Mouse (Mus musculus) lung, postnatal 36 days (tissue): ENCODE results near the gene Timp3.

Experiments used
- DNase-seq: peaks from one replicate; pipeline ENCODE4 v3.0.0; 2022; ENCODE audit warnings: mixed read lengths

The Timp3 gene

GRCm38 (mm10) chr10:86356819-86357563, 56.8 kb downstream of the Timp3 start:
- peak; percentile 70 for DNase-seq

GRCm38 (mm10) chr10:86358307-86358975, 58.3 kb downstream of the Timp3 start:
- DNase-seq: no peak

GRCm38 (mm10) chr10:86359208-86359607, 59.0 kb downstream of the Timp3 start:
- DNase-seq: peak; percentile 67

DNA sequence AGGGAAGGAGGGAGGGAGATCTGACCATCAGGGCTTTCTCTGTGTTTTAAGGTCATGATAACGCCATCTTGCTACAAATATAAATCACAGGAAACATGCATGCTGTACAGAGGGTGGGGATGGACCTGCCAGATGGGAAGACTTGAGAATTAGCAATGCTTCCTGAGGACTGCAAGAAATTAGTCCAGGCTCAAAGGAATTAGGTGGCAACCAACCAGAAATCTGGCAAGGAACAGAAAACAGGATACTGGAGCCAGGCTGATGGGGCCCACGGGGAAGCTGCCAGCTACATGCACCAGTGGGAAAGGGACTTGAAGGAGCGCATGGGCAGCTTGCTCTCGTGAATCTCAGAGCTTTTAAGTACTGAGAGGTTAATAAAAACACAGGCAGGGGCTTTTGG, 59.5 kb downstream of the Timp3 start:
- no peak for DNase-seq

GRCm38 (mm10) chr10:86363669-86364309, 63.6 kb downstream of the Timp3 start:
- no peak for DNase-seq

GRCm38 (mm10) chr10:86365632-86366092, 65.5 kb downstream of the Timp3 start:
- DNase-seq: peak; percentile 24

DNA sequence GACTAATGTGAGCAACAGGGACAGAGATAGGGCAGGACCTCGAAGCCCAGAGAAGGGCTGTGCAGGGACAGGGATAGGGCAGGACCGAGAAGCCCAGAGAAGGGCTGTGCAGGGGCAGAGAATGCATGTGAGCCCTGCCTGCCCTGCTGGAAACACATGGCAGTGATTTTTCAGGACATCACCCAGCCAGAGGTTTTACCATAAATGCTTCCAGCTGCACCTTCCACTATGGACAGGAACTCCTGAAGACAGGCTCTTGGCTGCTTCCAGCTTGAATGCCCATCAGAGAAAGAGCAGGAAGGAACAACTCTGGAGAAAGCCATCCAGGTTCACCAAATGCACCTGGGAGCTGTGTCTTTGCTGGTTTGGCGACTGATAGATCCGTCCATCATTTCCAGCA, 67.2 kb downstream of the Timp3 start:
- DNase-seq: no peak

DNA sequence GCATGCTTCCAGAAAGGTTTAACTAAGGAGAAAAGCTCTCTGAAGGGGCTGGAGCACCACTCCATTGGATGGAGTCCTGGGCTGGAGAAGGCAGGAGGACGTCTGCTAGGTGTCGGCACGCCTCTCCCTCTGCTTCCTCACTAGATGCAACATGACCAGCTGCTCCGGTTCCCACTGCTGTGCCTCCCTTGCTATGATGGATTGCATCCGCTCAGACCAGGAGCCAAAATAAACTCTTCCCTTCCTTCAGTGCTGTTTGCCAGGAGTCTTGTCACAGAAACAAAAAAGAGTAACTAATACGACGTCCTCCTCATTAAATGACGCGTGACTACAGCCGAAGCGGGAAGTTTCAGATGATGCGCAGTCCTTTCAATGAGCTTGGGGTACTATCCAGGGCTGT, 68.6 kb downstream of the Timp3 start:
- DNase-seq: peak; percentile 80

- DNase-seq: no peak
Measured at GRCm38 (mm10) chr10:86369346-86369745, 69.2 kb downstream of the Timp3 start.

- no peak for DNase-seq
Measured at GRCm38 (mm10) chr10:86371561-86371960, 71.4 kb downstream of the Timp3 start.

DNA sequence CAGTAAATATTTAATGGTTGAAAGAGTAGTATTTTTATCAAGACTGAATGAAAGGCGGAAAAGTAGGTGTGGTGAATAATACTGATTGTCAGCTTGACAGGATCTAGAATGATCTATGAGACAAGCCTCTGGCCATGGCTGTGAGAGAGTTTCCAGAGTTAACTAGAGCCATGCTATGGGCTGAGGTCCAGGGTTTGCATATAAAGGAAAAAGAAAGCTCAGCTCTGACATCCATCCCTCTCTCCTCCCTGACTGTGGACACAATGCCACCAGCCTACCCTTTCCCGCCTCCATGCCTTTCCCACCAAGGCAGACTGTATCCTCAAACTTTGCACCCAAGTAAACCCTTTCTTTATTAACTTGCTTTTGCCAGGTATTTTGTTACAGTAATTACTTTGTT, 73.9 kb downstream of the Timp3 start:
- DNase-seq: no peak

- peak; percentile 53 for DNase-seq
Measured at GRCm38 (mm10) chr10:86375903-86376302, 75.7 kb downstream of the Timp3 start.

DNA sequence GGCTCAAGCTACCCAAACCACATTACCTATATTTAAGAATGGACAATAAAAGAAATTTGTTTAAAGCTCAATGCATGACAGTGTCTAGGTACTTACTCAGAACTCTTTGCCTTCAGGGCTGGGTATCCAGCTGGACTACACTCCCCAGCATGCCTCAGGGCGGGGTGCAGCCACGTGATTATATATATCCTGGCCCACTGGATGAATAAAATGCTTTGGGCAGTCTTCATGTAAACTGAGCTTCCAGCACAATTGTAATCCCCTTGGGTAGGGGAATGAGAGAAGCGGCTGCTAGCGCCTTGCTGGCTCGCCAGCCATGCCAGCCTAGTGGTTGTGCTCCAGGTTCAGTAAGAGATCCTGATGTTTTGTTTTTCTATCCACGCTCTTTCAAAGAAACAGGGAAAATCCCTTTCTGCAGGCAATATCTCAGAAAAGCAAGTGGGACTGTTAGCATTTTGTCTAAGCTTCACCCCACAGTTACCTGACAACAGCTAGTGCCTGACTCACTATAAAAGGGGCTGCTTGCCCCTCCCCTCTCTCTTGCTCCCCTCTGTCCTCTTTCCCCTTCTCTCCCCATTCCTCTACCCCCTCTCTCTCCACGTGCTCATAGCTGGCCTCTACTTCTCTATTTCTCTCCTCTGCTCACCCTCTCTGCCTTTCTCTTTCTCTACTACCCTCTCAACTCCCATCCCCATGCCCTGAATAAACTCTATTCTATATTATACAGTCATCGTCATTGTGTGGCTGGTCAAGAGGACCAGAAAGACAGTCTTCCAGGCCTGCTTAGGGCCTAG, 76.4 kb downstream of the Timp3 start:
- DNase-seq: peak; percentile 28

GRCm38 (mm10) chr10:86378803-86379202, 78.6 kb downstream of the Timp3 start:
- peak; percentile 69 for DNase-seq

DNA sequence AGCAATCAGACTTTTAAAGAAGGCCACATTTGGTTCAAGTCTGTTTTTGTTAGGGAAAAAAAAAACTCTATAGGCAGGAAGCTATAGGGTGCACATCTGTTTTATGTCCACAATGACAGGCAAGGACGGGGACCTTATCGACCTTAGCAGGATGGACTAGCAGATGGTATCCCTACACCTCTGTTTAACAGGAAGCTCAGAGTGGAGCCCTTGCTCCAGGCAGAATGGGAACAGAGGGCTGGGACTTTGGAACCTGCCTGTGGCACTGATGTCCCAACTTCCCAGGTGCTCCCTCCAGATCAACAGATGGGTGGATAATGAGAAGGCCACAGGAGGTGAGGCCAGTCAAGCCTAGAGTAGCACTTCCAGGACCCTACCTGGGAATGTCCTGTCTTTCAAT, 80.5 kb downstream of the Timp3 start:
- DNase-seq: no peak

- DNase-seq: no peak
Measured at GRCm38 (mm10) chr10:86381150-86381921, 81.2 kb downstream of the Timp3 start.

GRCm38 (mm10) chr10:86381922-86382260, 81.7 kb downstream of the Timp3 start:
- no peak for DNase-seq

- no peak for DNase-seq
Measured at GRCm38 (mm10) chr10:86384655-86385054, 84.5 kb downstream of the Timp3 start.

DNA sequence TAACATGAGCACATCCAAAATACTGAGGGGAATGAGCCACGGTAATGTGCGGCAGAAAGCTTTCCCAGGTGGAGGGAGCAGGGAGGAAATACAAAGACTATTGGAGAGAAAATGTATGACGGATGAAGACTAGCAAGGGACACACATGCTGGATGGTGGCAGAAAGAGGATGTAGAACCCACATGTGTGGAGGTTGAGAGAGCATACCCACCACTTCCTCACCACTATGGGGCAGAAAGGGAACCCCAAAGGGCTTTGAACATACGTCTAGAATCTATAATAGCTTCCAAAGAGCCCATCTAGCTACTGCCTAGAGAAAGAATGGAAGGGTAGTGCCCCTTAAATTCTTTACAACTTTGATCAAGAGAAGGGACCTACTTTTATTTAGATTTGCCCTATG, 85.5 kb downstream of the Timp3 start:
- no peak for DNase-seq

DNA sequence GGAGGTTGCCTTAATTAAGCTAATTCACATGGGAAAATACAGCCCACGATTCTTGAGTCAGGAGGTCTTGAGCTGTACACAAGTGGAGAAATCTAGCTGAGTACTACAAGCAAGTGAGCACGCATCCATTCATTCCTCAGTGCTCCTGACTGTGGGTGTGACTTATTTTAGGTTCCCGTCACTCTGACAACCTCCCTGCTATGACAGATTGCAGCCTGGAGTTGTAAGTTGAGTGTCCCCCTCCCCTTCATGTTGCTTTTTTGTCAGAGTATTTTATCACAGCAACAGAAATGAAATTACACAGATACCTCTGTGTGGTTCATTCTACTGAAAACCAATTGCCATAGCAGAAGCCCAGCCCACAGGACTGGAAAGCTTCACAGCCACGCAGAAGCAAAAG, 86.1 kb downstream of the Timp3 start:
- DNase-seq: no peak

GRCm38 (mm10) chr10:86387821-86388440, 87.8 kb downstream of the Timp3 start:
- no peak for DNase-seq

GRCm38 (mm10) chr10:86388803-86389202, 88.6 kb downstream of the Timp3 start:
- DNase-seq: no peak
